Mouse (Mus musculus) right cerebral cortex, postnatal 10 days (tissue): Measurements from ENCODE around the gene D130043K22Rik.

ENCODE experiments used
- DNase-seq, 2 experiments: peaks; one replicate each; pipeline ENCODE4 v3.0.0; 2021; ENCODE audit warnings: low spot score in 2 of 2

D130043K22Rik gene

GRCm38 (mm10) chr13:24892516-24892915, 47.6 kb downstream of the D130043K22Rik start:
- no peak for DNase-seq

DNA sequence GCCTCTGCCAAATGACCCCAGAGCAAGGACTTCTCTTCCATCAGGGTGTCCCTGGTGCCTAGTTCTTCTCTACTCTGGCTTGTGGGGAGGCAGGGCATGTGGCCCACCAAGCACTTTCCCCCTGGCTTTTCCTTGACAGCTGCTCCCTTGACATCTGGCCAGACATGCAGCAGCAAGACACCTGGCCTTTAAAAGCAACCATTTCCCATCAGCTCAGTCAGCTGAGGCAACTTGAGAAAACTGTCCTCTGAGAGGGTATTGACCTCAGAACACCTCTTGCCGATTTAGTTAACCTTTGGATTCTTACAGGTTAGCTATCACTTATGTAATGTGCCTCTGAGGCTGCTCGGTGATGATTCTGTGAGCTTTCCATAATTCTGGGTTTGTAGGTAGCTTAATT, 48.9 kb downstream of the D130043K22Rik start:
- no peak for DNase-seq

DNA sequence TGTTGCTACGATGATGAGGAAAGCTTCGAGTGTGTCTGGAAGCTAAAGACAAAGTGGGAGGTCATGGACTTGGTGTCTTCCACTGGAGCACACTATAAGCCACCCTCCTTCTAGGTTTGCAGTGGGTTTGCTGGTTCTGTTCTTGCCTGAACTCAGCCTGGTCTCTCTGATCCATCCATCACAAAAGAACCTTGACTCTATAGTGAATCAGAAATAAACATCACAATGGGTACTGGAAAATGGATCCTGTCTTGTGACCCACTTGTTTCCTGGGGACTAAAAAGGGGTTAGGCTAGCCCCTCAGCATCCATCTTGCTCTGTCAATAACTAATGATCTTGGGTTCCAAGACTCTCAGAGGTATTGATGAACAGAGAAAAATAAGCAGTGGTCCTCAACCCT, 57.0 kb downstream of the D130043K22Rik start:
- DNase-seq = no peak

DNA sequence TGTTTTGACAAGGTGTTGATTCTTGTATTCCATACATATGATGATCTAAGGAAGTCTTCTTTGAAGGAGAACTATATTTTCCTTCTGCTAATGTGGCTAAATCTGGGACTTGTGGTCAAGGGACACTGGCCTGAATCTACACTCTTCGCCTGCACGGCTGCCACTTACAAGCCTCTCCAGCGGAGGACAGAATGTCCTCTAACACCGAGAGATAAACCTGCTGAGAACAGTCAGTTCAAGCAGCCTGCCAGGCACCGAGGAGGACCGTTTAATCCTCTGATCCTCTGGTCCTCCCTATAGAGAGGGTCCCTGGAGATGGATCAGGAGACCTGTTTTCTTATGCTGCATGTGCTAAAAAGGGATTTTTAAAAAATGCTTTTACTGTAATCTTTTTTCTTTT, 58.5 kb downstream of the D130043K22Rik start:
- no peak for DNase-seq

GRCm38 (mm10) chr13:24905422-24905821, 60.5 kb downstream of the D130043K22Rik start:
- no peak for DNase-seq

DNA sequence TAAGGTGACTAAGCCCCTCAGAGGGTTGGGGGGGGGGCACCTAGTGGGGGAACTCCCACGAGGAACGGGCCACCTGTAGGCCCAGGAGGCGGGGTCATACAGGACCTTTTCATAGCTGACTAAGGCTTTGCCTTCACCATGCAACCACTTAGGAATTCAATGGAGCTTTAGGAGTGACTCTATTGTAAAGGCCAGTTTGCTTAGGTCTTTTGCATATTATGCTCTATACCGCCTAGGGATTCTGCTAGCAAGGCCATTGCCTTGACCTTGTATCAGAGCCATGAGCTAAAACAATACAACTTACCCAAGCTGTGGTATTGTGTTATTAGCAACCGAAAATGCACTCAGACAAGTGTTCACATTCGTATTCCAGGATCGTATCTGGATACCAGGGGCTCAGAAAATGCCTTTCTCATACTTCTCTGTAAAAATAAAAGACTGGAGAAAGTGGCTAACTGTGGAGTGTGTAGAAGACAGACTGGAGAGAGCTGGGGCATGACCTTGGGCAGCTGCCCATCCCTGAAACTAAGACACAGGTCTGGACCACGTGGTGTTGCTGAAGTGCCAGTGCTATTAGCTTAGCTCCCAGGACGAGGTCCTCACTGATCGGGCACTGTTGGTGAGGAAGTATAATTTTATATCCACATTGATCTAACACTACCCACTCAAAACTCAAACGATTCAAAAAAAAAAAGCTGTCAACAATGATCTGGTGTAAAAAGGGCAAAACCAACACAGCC, 62.1 kb downstream of the D130043K22Rik start:
- no peak for DNase-seq

GRCm38 (mm10) chr13:24909112-24909511, 64.2 kb downstream of the D130043K22Rik start:
- DNase-seq = no peak

DNA sequence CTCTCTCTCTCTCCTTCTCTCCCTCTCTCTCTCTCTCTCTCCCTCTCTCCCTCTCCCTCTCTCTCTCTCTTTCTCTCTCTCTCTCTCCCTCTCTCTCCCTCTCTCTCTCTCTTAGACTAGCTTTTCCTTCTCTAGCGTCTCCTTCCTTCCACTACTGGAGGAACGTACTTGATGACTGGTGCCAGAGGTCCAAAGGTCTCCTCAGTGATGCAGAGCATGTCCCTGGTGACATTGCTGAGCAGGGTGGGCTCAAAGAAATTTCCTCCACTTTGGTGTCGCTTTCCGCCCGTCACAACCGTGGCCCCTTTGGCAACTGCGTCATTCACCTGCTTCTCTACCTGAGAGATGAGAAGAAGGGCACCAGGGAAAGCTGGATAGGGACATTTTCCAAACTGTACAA, 68.6 kb downstream of the D130043K22Rik start:
- DNase-seq = no peak

DNA sequence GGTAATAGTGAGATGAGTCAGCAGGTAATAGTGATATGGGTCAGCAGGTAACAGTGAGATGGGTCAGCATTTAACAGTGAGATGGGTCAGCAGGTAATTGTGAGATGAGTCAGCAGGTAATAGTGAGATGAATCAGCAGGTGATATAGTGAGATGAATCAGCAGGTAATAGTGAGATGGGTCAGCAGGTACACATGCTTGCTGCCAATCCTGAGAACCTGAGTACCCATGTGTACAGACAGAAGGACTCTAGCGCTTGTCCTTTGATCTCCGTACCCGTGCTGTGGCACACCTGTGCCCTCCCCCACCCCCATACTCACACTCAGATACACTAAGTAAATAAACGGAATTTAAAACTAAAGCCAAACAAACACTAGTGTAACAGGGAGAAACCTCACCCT, 70.0 kb downstream of the D130043K22Rik start:
- DNase-seq = no peak

GRCm38 (mm10) chr13:24915831-24916230, 70.9 kb downstream of the D130043K22Rik start:
- no peak for DNase-seq

DNA sequence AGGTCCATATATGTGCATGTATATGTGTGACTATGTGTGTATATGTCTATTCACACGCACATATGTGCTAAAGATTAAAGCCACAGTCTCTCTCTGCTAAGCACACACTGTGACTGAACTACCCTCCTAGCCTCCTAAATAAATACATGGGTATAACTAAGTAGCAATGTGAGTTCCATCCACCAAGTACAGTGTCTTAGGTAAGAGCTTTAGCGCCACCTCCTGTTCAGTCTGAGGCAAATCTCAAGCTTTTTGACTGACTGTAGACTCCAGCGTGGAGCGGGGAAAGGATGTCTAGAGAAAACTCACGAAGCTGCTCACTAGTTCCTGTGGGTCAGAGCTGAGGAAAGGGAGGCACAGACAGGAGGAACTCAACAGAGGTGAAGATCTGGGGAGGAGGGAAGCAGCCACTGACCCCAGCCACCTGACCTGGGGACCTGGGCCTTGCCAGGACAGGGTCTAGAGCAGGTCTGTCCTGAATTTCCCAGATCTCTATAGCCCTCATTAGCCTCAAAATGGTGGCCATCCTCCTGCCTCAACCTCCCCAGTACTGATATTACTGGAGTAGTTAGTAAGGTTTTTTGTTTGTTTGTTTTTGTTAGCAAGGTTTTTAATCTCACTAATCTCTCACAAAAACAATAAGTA, 75.5 kb downstream of the D130043K22Rik start:
- peak in 1 of 2 experiments; percentile 66 for DNase-seq

- DNase-seq = no peak
Observed at GRCm38 (mm10) chr13:24921281-24921680, 76.3 kb downstream of the D130043K22Rik start.

DNA sequence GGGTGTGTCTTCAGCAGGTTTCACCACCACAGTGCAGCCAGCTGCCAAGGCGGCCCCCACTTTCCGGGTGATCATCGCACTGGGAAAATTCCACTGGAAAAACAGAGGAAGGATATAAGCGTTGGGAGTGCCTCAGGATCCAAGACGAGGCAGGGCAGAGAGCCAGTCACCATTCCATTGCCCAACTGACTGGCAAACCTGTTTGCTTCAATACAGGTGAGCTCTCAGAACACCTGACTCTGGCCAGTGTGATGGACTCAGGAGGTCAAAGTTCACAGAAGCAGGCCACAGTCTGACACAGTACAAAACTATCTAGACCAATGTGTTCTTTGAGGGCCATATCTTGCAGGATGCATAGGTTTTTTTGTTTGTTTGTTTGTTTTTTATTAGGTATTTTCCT, 79.1 kb downstream of the D130043K22Rik start:
- no peak for DNase-seq

DNA sequence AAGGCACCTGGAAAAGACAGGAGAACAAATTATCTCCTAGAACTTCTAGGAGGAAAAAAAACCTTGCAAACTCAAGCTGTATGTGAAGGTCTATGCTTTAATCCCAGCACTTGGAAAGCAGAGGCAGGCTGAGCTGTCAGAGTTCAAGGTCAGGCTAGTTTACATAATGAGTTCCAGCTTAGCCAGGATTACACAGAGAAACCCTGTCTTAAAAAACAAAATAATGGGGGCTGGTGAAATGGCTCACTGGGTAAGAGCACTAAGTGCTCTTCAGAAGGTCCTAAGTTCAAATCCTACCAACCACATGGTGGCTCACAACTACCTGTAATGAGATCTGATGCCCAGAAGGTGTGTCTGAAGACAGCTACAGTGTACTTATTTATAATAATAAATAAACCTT, 85.7 kb downstream of the D130043K22Rik start:
- no peak for DNase-seq

DNA sequence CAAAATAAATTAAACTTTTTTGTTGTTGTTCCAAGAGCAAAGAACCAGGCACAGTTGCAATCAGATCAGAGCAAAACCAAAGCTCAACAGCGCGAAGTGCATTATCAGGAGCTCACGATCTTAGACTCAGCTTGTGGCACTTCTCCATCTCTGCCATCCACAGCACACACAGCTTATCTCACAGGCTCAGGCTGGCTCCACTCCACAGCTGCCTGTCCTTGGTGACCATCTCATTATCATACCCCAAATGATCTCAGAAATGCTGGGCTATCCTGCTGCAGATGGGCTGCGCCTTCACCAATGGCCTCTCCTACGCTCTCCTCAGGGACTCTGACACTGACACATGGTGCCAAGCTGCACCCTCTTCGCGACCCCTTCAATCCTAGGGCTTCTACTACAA, 88.3 kb downstream of the D130043K22Rik start:
- DNase-seq = no peak

DNA sequence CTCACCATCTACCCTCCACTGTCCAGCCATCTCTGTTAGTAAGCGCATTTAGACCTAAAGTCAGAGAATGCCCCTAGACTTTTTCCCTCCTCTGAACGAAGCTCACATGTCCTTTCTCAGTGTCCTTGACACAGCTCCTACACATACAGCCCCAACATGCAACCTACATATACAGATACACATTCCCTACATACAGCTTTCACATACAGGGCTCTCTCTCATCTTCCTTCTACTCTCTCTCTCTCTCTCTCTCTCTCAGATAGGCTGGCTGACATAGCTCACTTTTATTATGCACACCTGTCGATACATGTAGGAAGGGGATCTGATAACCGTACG, 91.8 kb downstream of the D130043K22Rik start:
- no peak for DNase-seq

DNA sequence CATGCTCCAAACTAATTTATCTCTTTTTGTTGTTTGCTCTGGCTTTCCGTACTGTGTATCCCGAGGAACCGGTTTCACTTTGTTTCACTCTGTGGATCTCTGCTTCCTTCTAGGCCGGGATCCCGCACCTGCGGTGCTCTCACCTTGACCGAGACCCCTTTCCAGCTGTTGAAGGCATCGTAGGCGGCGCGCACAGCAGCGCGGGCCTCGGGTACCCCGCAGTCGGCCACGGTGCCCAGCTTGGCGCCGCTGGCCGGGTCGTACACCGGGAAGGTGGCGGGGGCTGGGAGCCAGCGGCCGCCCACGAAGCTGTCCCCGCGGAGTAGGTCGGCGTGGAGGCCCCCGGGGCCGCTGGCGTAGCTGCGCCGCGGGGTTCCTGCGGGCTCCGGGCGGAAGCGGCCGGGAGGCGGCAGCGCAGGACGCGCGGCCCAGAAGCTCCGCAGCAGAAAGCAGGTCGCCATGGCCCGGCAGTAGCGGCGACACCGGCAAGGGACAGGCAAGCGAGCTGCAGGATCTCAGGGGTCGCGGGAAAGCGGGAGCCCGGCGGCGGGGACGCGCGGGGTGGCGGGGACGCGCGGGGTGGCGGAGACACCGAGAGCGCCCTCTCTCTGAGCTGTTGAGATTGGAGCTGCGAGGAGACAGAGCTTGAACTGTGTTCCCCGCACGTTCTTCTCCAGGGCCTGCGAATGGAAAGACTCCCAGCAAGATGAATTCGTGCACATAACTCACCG, 92.3 kb downstream of the D130043K22Rik start, which contains the start of gene Aldh5a1:
Gene Aldh5a1 (minus strand): TSS at position 554 of the 731 bp plus-strand sequence.
- peak; percentile 87 to 90 for DNase-seq

DNA sequence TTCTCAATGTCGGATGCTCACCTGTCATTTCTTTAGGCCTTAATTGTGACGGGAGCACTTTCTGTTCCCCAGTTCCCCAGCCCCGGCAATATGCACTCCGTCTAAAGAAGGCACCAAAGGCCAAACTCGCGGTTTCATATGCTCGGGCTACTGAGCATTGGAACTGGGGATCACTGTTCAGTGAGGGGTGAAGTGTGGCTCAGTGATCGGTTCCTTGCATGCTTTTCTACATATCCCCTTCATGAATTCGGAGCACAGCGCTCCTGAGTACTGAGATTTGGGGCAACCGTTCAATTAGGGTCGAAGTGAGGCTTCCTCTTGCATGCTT, 92.9 kb downstream of the D130043K22Rik start:
- no peak for DNase-seq

DNA sequence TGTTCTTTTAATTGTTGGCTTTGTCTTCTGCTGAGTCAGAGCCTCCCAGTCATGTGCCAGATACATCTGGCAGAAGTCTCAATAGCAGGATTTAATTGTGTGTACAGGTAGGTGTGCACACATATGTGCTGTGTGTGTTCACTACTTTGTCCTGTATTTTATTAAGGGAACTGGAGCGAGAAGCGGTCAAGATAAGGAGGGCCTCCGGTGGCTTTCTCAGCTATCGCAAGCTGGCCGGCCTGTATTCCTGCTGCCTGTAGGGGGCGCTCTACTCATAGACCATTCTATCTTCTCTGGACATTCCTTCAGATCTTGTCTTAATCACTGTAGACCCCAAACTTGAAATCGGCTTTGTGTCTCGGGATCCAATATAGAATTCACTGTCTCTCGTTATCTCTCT, 93.7 kb downstream of the D130043K22Rik start:
- peak; percentile 84 to 87 for DNase-seq

DNA sequence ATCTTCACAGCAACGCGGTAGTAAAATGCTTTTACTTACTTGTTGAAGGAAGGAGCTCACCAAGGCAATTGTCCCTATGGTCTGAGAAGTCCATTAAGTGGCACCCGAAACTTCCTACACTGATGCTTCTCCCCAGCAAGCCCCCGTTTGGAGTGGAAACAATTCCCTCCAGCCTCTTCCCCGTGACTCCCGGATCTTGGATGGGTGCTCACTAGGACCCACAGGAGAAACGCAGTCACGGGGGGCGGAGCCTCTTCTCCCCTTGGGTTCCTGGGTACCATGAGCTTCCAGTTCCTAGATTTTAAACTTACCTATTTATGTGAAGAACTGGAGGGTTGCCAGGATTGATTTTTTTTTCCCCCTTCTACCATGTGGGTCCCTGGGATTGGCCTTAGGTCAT, 94.5 kb downstream of the D130043K22Rik start:
- no peak for DNase-seq

- DNase-seq = peak in 1 of 2 experiments; percentile 51
Observed at GRCm38 (mm10) chr13:24942512-24943282, 97.8 kb downstream of the D130043K22Rik start, which contains the start of gene Gpld1. Gene Gpld1, plus strand, starts transcription at chr13:24943152.

DNA sequence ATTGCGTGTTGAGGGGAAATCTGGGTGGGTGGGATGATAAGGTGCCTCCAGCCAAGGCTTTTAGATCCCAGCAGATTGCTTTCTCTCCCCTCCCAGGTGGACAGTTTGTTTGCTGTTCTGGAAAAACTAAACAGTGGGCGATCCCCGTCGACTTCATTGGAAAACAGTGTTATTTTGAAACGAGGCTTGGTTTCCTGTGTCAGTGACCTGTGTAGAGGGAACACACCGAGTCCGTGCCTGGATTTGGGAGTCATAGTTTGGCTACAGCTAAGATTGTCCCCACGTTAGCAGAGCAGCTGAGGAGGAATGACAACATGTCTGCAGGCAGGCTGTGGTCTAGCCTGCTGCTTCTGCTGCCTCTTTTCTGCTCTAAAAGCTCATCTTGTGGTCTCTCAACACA, 98.4 kb downstream of the D130043K22Rik start:
- no peak for DNase-seq
